Comparison of ENCODE assay signal across 18 mouse cellular contexts in the genomic region with DNA sequence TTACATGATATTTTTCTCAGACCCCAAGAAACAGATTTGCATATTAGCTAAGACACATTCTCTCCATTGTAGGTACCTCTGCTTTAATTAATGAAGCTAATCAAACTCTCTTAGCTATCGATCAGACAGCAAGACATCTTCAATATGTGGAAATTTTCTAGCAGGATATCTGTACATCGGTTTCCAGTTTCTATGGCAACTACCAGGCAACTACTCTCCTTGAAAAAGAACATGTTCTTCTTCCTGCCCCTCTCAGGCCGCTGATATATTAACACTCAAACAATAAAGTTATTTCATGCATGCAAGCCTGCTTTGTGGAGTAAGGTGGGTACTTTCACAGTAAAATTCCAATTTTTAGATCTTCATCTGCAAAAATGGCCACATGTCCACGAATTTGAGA.
"Had no signal": no experiment of that assay in that cellular context is flagged by ENCODE, and none has a peak within 500 bp of the region (broad histone marks: within the 10 kb centered on the region; RNA-seq: fewer than 3 reads in every experiment).

No protein-coding gene starts in this region.

- H3K27me3 ChIP-seq: kidney, embryonic 15.5 days; liver, embryonic 13.5 days; neural tube, embryonic 12.5 days; neural tube, embryonic 15.5 days had no signal

- H3K36me3 ChIP-seq: kidney, embryonic 15.5 days; liver, embryonic 13.5 days; midbrain, embryonic 12.5 days; neural tube, embryonic 12.5 days; neural tube, embryonic 15.5 days had no signal

- DNase-seq: kidney, adult 8-10 months; kidney, postnatal 10 days; kidney, postnatal 36 days; left cerebral cortex, postnatal 4 days; liver, embryonic 13.5 days; lung, adult 2 months; lung, postnatal 14 days; lung, postnatal 4 days; right cerebral cortex, adult 18-20 months; right cerebral cortex, postnatal 14 days; right cerebral cortex, postnatal 4 days; thymus, adult 2 months; thymus, postnatal 14 days had no signal

- H3K27ac ChIP-seq: liver, embryonic 13.5 days; midbrain, embryonic 12.5 days; neural tube, embryonic 12.5 days; neural tube, embryonic 15.5 days; stomach, postnatal 0 days had no signal

- H3K9ac ChIP-seq: kidney, embryonic 15.5 days; liver, embryonic 13.5 days; midbrain, embryonic 12.5 days; neural tube, embryonic 12.5 days; neural tube, embryonic 15.5 days had no signal

- H3K4me3 ChIP-seq: kidney, embryonic 15.5 days; liver, embryonic 13.5 days; midbrain, embryonic 12.5 days; neural tube, embryonic 12.5 days; neural tube, embryonic 15.5 days had no signal

- H3K4me2 ChIP-seq: kidney, embryonic 15.5 days; liver, embryonic 13.5 days; midbrain, embryonic 12.5 days; neural tube, embryonic 12.5 days; neural tube, embryonic 15.5 days had no signal

- H3K9me3 ChIP-seq: kidney, embryonic 15.5 days; liver, embryonic 13.5 days; midbrain, embryonic 12.5 days; neural tube, embryonic 12.5 days; neural tube, embryonic 15.5 days had no signal

- H3K4me1 ChIP-seq: liver, embryonic 13.5 days had no signal
